Mouse (Mus musculus): ENCODE measurements at regions not wholly inside any gene's neighbourhood (a gene's known extent, or its start where the extent isn't known, plus 50 kb on each side); places are given as distances from the start of the nearest gene placed in this dataset.
A peak's percentile ranks its signal among the peaks of the same experiment; 100 is the strongest.

GRCm38 (mm10) chr12:54396341-54396740, 192.7 kb upstream of the Egln3 start:
- H3K27ac ChIP-seq = no peak overlapping the region
- 73% methylated on average over 5 of the region's 5 CpGs for WGBS
- intact Hi-C loops (cut with DNase I) = no loop called here
- H3K79me2 ChIP-seq (replicated peaks; ENCODE audit: control insufficient read depth, insufficient read depth, low read length) = no peaks in the 10 kb centered on the region
- peaks cover 3% of the 10 kb centered on the region for H3K4me1 ChIP-seq (ENCODE audit: control insufficient read depth, insufficient read depth, low read length)
- TF ChIP-seq CTCF (IDR thresholded peaks at IDR 0.05) (no peak), EP300 (IDR thresholded peaks at IDR 0.05; ENCODE audit: insufficient read depth, low read depth, low read length) (no peak), POLR2A (IDR thresholded peaks at IDR 0.05; ENCODE audit: insufficient read depth, low read depth, low read length) (no peak)
- no peak overlapping the region for H3K4me3 ChIP-seq
- no peak overlapping the region for H3K9ac ChIP-seq (ENCODE audit: low read depth, low read length)
- DNase-seq = no peak
- no peaks in the 10 kb centered on the region for H3K36me3 ChIP-seq (ENCODE audit: control insufficient read depth, insufficient read depth, low read length)
- no peaks in the 10 kb centered on the region for H3K27me3 ChIP-seq (ENCODE audit: control insufficient read depth, insufficient read depth, low read length)

DNA sequence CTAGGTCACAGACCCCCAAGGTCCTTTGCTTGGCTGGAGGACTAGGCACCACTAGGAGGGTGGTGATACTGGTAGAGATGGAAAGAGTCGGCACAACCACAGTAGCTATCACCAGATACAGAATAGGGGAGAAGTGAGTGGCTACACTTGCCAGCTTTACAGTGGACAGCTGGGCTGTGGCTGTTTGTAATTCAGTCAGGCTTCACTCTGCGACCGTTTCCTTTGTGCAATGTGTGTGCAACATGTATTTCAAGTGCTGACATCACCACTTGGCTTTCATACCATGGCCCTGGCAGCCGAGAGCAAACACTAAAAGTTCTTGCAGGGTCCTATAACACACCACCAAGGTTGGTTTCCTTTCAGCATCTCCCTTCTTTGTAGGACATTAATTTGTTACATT, 181.7 kb upstream of the Egln3 start:
- intact Hi-C loops (cut with DNase I) = no loop called here
- Histone ChIP-seq H3K27ac (no peak overlapping the region; the same call in 1 of the 2 replicates), H3K4me3 (no peak overlapping the region), H3K36me3 (ENCODE audit: control insufficient read depth, insufficient read depth, low read length) (no peaks in the 10 kb centered on the region), H3K9ac (ENCODE audit: low read depth, low read length) (no peak overlapping the region), H3K79me2 (replicated peaks; ENCODE audit: control insufficient read depth, insufficient read depth, low read length) (no peaks in the 10 kb centered on the region), H3K4me1 (ENCODE audit: control insufficient read depth, insufficient read depth, low read length) (no peaks in the 10 kb centered on the region), H3K27me3 (ENCODE audit: control insufficient read depth, insufficient read depth, low read length) (no peaks in the 10 kb centered on the region)
- peak in 1 of 2 experiments; percentile 56 for DNase-seq
- WGBS = 26% methylated on average over 4 of the region's 4 CpGs
- TF ChIP-seq EP300 (IDR thresholded peaks at IDR 0.05; ENCODE audit: insufficient read depth, low read depth, low read length) (no peak), POLR2A (IDR thresholded peaks at IDR 0.05; ENCODE audit: insufficient read depth, low read depth, low read length) (no peak), CTCF (IDR thresholded peaks at IDR 0.05) (no peak)

GRCm38 (mm10) chr12:54384116-54384515, 180.5 kb upstream of the Egln3 start:
- no peaks in the 10 kb centered on the region for H3K36me3 ChIP-seq (ENCODE audit: control insufficient read depth, insufficient read depth, low read length)
- no peaks in the 10 kb centered on the region for H3K4me1 ChIP-seq (ENCODE audit: control insufficient read depth, insufficient read depth, low read length)
- H3K4me3 ChIP-seq = no peak overlapping the region
- H3K27me3 ChIP-seq (ENCODE audit: control insufficient read depth, insufficient read depth, low read length) = no peaks in the 10 kb centered on the region
- intact Hi-C loops (cut with DNase I) = no loop called here
- no peak overlapping the region for H3K9ac ChIP-seq (ENCODE audit: low read depth, low read length)
- no peak for DNase-seq
- no peak overlapping the region for H3K27ac ChIP-seq
- TF ChIP-seq POLR2A (IDR thresholded peaks at IDR 0.05; ENCODE audit: insufficient read depth, low read depth, low read length) = no peak
- no peak for TF ChIP-seq CTCF (IDR thresholded peaks at IDR 0.05)
- no peak for TF ChIP-seq EP300 (IDR thresholded peaks at IDR 0.05; ENCODE audit: insufficient read depth, low read depth, low read length)
- 31% methylated on average over 3 of the region's 3 CpGs for WGBS
- no peaks in the 10 kb centered on the region for H3K79me2 ChIP-seq (replicated peaks; ENCODE audit: control insufficient read depth, insufficient read depth, low read length)

DNA sequence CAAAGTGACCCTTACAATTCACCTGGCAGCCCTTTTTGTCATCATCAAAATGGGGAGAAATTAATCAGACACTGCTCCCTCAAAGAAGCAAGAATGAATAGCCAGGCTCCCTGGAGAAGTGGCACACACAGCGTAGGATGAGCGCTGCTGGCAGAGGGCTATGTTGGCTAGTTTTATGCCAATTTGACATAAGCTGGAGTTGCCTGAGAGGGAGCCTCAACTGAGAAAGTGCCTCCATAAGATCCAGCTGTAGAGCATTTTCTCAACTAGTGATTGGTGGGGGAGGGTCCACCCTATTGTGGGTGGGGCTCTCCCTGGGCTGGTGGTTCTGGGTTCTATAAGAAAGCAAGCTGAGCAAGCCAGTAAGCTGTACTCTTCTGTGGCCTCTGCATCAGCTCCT, 179.3 kb upstream of the Egln3 start:
- TF ChIP-seq POLR2A (IDR thresholded peaks at IDR 0.05; ENCODE audit: insufficient read depth, low read depth, low read length) (no peak), CTCF (IDR thresholded peaks at IDR 0.05) (no peak), EP300 (IDR thresholded peaks at IDR 0.05; ENCODE audit: insufficient read depth, low read depth, low read length) (no peak)
- no peaks in the 10 kb centered on the region for H3K79me2 ChIP-seq (replicated peaks; ENCODE audit: control insufficient read depth, insufficient read depth, low read length)
- no peaks in the 10 kb centered on the region for H3K4me1 ChIP-seq (ENCODE audit: control insufficient read depth, insufficient read depth, low read length)
- 100% methylated on average over 2 of the region's 2 CpGs for WGBS
- no peak overlapping the region for H3K9ac ChIP-seq (ENCODE audit: low read depth, low read length)
- intact Hi-C loops (cut with DNase I) = no loop called here
- no peaks in the 10 kb centered on the region for H3K36me3 ChIP-seq (ENCODE audit: control insufficient read depth, insufficient read depth, low read length)
- no peak overlapping the region for H3K27ac ChIP-seq
- H3K27me3 ChIP-seq (ENCODE audit: control insufficient read depth, insufficient read depth, low read length) = no peaks in the 10 kb centered on the region
- no peak for DNase-seq
- H3K4me3 ChIP-seq = no peak overlapping the region

GRCm38 (mm10) chr12:54382061-54382460, 178.4 kb upstream of the Egln3 start:
- no peaks in the 10 kb centered on the region for H3K36me3 ChIP-seq (ENCODE audit: control insufficient read depth, insufficient read depth, low read length)
- no peak overlapping the region for H3K4me3 ChIP-seq
- no peaks in the 10 kb centered on the region for H3K27me3 ChIP-seq (ENCODE audit: control insufficient read depth, insufficient read depth, low read length)
- TF ChIP-seq CTCF (IDR thresholded peaks at IDR 0.05) (no peak), POLR2A (IDR thresholded peaks at IDR 0.05; ENCODE audit: insufficient read depth, low read depth, low read length) (no peak), EP300 (IDR thresholded peaks at IDR 0.05; ENCODE audit: insufficient read depth, low read depth, low read length) (no peak)
- H3K9ac ChIP-seq (ENCODE audit: low read depth, low read length) = no peak overlapping the region
- 96% methylated on average over 6 of the region's 6 CpGs for WGBS
- intact Hi-C loops (cut with DNase I) = no loop called here
- H3K27ac ChIP-seq = no peak overlapping the region
- no peak for DNase-seq
- H3K79me2 ChIP-seq (replicated peaks; ENCODE audit: control insufficient read depth, insufficient read depth, low read length) = no peaks in the 10 kb centered on the region
- no peaks in the 10 kb centered on the region for H3K4me1 ChIP-seq (ENCODE audit: control insufficient read depth, insufficient read depth, low read length)

DNA sequence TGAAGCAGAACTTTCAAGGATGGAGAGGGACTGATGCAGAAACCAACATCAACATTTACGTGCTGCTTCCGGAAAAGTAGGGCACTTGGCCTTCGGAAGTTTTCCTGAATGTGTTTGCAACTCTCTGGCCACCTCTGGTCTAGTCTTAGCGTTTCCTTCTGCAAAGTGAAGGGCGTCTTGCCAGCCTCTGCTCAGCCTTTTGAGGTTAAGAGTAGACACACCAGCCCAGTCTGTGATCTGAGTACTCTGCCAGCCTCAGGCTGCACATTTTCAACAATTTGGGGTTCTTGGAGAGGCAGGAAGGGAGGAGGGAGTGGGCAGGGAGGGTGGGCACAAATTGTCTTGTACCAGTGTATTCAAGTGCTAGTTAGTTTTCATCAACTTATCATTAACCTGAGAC, 176.7 kb upstream of the Egln3 start:
- Histone ChIP-seq H3K36me3 (ENCODE audit: control insufficient read depth, insufficient read depth, low read length) (no peaks in the 10 kb centered on the region), H3K79me2 (replicated peaks; ENCODE audit: control insufficient read depth, insufficient read depth, low read length) (no peaks in the 10 kb centered on the region), H3K4me3 (no peak overlapping the region), H3K9ac (ENCODE audit: low read depth, low read length) (no peak overlapping the region), H3K4me1 (ENCODE audit: control insufficient read depth, insufficient read depth, low read length) (no peaks in the 10 kb centered on the region), H3K27ac (no peak overlapping the region), H3K27me3 (ENCODE audit: control insufficient read depth, insufficient read depth, low read length) (no peaks in the 10 kb centered on the region)
- DNase-seq = no peak
- TF ChIP-seq POLR2A (IDR thresholded peaks at IDR 0.05; ENCODE audit: insufficient read depth, low read depth, low read length) (no peak), CTCF (IDR thresholded peaks at IDR 0.05) (no peak), EP300 (IDR thresholded peaks at IDR 0.05; ENCODE audit: insufficient read depth, low read depth, low read length) (no peak)
- intact Hi-C loops (cut with DNase I) = no loop called here
- WGBS = 75% methylated on average over 5 of the region's 5 CpGs
